Mouse (Mus musculus): Measurements from ENCODE around the gene Hoxc12. TPM values are rescaled to one million over a fixed set of nuclear protein-coding genes. Genes with fewer than 3 reads are reported as not detected.
A peak's percentile ranks its signal among the peaks of the same experiment; 100 is the strongest.

Hoxc12 gene
- polyA plus RNA-seq, 1 experiment from 2014 or later: not detected

DNA sequence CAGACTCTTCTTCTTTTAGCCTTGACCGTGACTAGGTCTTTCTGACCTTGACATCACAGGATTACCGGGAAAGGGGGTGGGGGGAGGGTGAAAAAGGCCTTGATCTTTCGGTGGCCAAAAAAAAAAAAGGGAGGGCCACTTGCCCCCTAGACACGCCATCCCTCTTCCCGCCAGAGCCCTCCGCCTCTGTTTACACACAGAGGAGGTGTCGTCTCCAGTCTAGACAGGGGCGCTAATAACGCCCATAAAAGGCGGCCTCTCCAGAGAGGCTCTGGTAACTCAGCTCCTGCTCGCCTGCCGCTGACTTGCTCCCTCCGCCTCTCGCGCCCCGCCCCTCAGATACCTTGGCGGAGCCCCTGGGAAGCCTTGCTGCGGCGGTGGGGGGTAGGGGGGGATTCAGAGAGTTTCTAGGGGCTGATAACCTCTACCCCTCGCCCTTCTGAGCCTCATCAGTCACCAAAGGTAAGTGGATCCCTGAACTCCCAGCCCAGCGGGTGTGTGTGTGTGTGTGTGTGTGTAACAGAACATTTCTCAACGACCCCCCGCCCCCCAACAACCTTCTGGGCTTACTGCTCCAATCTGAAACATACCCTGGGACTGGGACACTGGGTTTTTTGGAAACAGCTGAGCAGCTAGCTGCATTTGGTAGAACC is 4.7 kb upstream of the Hoxc12 start:
- Histone ChIP-seq H3K27ac (ENCODE audit: low read depth, low read length) (no peak overlapping the region), H3K27me3 (ENCODE audit: control insufficient read depth, insufficient read depth, low read length) (peaks cover 96% of the 10 kb centered on the region), H3K9ac (ENCODE audit: low read depth, low read length) (no peak overlapping the region), H3K36me3 (ENCODE audit: control insufficient read depth, insufficient read depth, low read length) (no peaks in the 10 kb centered on the region), H3K4me3 (ENCODE audit: low read length) (no peak overlapping the region), H3K4me1 (ENCODE audit: control insufficient read depth, insufficient read depth, low read length) (no peaks in the 10 kb centered on the region), H3K9me3 (ENCODE audit: control insufficient read depth, low read length) (no peaks in the 10 kb centered on the region), H3K4me2 (replicated peaks; ENCODE audit: low read depth, low read length) (no peak overlapping the region)
- WGBS: 1% methylated on average over 23 of the region's 23 CpGs
- ATAC-seq (ENCODE audit: low FRiP score, low TSS enrichment): no peak

DNA sequence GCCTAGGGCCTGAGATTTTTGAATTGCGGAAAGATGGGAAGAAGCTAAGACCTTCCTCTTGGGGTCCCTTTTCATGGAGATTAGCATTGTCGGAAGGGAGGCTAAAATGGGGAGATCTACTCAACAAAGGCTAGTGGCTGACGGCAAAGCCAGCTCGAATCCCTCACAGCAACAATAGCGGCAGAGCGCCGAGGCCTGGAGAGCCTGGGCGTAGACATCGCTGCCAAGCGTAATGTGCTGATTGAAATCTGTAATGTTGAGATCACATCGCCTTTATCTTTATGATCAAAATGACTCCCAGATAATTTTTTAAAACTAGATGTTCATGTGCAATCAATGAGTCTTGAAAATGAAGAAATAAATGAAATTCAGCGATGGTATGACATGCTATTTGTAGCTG is 2.1 kb upstream of the Hoxc12 start:
- Histone ChIP-seq H3K4me1 (ENCODE audit: control insufficient read depth, insufficient read depth, low read length) (peaks cover 3% of the 10 kb centered on the region; the same call in 1 of the 2 replicates), H3K9me3 (ENCODE audit: control insufficient read depth, low read length) (no peaks in the 10 kb centered on the region), H3K4me3 (ENCODE audit: low read length) (no peak overlapping the region), H3K27ac (ENCODE audit: low read depth, low read length) (no peak overlapping the region), H3K9ac (ENCODE audit: low read depth, low read length) (no peak overlapping the region), H3K27me3 (ENCODE audit: control insufficient read depth, insufficient read depth, low read length) (peaks cover 96% of the 10 kb centered on the region), H3K4me2 (replicated peaks; ENCODE audit: low read depth, low read length) (no peak overlapping the region), H3K36me3 (ENCODE audit: control insufficient read depth, insufficient read depth, low read length) (no peaks in the 10 kb centered on the region)
- ATAC-seq (ENCODE audit: low FRiP score, low TSS enrichment): no peak
- under 1% methylated on average over 12 of the region's 12 CpGs for WGBS

DNA sequence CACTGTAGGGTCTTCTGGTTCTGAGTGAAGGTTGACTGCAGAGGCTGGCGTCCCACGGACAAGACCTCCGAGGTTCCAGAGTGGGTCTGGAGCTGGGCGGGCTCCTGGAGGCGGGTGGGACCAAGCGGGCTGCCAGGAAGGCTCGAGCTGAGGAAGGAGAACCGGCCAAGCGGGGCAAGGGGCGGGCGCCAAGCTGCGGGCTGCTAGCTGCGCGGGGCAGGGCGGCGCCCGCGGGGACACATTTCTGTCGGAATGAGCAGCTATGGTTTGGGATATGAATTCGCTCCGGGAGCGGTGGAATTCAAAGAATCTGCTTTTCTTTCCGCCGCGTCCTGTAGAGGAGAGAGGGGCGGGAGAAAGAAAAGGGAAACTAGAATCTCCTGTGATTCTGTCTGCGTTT is 1.7 kb upstream of the Hoxc12 start:
- H3K36me3 ChIP-seq (ENCODE audit: control insufficient read depth, insufficient read depth, low read length): no peaks in the 10 kb centered on the region
- H3K4me3 ChIP-seq (ENCODE audit: low read length): peak overlapping the region; percentile 14; the same call in 1 of the 2 replicates
- WGBS: under 1% methylated on average over 24 of the region's 27 CpGs
- no peaks in the 10 kb centered on the region for H3K9me3 ChIP-seq (ENCODE audit: control insufficient read depth, low read length)
- peaks cover 3% of the 10 kb centered on the region; the same call in 1 of the 2 replicates for H3K4me1 ChIP-seq (ENCODE audit: control insufficient read depth, insufficient read depth, low read length)
- no peak for ATAC-seq (ENCODE audit: low FRiP score, low TSS enrichment)
- H3K27me3 ChIP-seq (ENCODE audit: control insufficient read depth, insufficient read depth, low read length): peaks cover 96% of the 10 kb centered on the region
- H3K4me2 ChIP-seq (replicated peaks; ENCODE audit: low read depth, low read length): no peak overlapping the region
- no peak overlapping the region for H3K27ac ChIP-seq (ENCODE audit: low read depth, low read length)
- H3K9ac ChIP-seq (ENCODE audit: low read depth, low read length): no peak overlapping the region

DNA sequence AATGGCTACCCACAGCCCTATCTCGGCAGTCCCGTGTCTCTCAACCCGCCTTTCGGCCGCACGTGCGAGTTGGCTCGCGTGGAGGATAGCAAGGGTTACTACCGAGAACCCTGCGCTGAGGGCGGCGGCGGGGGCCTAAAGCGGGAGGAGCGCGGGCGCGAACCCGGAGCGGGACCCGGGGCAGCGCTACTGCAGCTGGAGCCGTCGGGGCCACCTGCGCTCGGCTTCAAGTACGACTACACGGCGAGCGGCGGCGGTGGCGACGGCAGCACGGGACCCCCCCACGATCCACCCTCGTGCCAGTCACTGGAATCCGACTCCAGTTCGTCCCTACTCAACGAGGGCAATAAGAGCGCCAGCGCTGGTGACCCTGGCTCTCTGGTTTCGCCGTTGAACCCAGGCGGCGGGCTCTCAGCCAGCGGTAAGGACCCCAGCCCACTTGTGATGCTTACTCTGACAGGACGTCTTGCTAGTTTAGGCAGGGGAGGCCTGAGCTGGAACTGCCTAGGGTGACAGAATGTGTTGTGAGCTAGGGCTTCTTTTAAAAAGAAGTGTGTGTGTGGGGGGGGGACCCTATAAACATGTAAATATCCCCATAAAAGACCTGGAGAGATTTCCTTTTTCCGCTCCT is 594 bp downstream of the Hoxc12 start:
- Histone ChIP-seq H3K4me3 (ENCODE audit: low read length) (no peak overlapping the region), H3K4me2 (replicated peaks; ENCODE audit: low read depth, low read length) (no peak overlapping the region; the same call in 1 of the 2 replicates), H3K27ac (ENCODE audit: low read depth, low read length) (no peak overlapping the region), H3K9ac (ENCODE audit: low read depth, low read length) (no peak overlapping the region), H3K36me3 (ENCODE audit: control insufficient read depth, insufficient read depth, low read length) (no peaks in the 10 kb centered on the region), H3K4me1 (ENCODE audit: control insufficient read depth, insufficient read depth, low read length) (peaks cover 3% of the 10 kb centered on the region; the same call in 1 of the 2 replicates), H3K9me3 (ENCODE audit: control insufficient read depth, low read length) (no peaks in the 10 kb centered on the region), H3K27me3 (ENCODE audit: control insufficient read depth, insufficient read depth, low read length) (peaks cover 96% of the 10 kb centered on the region)
- ATAC-seq (ENCODE audit: low FRiP score, low TSS enrichment): no peak
- WGBS: under 1% methylated on average over 50 of the region's 50 CpGs

DNA sequence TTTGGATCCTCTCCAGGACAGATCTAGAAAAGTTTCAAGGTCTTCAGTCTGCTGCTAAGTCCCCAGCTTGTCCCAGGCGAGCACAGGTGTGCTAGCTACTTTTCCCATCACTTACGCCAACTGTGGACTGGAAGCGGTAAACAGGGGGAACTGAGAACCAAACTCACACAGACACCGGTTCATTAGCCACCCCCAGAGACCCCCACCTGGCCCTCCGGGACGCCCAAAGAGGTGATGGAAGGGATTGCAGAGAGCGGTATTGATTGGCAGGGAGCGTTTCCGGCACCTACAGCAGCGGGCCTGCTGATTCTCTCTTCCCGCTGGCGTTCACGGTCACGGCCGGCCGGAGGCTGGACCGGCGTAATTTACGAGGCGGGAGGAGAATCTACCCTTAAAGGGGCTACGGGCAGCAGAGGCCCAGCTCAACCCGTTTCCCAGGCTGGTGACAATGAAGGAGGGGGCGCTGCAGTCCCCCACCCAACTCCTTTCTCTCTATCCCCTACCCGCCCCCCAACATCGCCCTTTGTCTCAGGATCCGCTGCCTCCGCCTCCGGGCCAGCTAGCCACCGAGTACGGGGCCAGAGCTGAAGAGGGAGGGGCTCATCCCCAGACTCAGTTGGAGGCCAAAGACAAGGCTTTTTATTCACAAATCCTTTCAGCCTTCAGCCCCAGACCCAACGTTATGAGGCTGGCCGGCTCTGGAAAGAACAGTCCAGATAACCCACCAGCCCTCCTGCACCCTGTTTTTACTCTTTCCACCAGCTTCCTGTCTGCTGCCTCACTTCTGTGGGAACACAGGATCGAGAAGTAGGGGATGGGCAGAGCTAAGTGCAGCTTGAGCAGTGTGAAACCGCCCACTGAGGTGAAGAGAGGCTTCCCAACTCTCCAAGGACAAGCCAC is 2.9 kb downstream of the Hoxc12 start:
- WGBS: under 1% methylated on average over 34 of the region's 34 CpGs
- Histone ChIP-seq H3K4me1 (ENCODE audit: control insufficient read depth, insufficient read depth, low read length) (peaks cover 3% of the 10 kb centered on the region; the same call in 1 of the 2 replicates), H3K9ac (ENCODE audit: low read depth, low read length) (no peak overlapping the region), H3K9me3 (ENCODE audit: control insufficient read depth, low read length) (no peaks in the 10 kb centered on the region), H3K27ac (ENCODE audit: low read depth, low read length) (no peak overlapping the region), H3K27me3 (ENCODE audit: control insufficient read depth, insufficient read depth, low read length) (peaks cover 97% of the 10 kb centered on the region), H3K4me2 (replicated peaks; ENCODE audit: low read depth, low read length) (peak overlapping the region; percentile 31; the same call in 1 of the 2 replicates), H3K4me3 (ENCODE audit: low read length) (peak overlapping the region; percentile 22), H3K36me3 (ENCODE audit: control insufficient read depth, insufficient read depth, low read length) (no peaks in the 10 kb centered on the region)
- ATAC-seq (ENCODE audit: low FRiP score, low TSS enrichment): no peak

DNA sequence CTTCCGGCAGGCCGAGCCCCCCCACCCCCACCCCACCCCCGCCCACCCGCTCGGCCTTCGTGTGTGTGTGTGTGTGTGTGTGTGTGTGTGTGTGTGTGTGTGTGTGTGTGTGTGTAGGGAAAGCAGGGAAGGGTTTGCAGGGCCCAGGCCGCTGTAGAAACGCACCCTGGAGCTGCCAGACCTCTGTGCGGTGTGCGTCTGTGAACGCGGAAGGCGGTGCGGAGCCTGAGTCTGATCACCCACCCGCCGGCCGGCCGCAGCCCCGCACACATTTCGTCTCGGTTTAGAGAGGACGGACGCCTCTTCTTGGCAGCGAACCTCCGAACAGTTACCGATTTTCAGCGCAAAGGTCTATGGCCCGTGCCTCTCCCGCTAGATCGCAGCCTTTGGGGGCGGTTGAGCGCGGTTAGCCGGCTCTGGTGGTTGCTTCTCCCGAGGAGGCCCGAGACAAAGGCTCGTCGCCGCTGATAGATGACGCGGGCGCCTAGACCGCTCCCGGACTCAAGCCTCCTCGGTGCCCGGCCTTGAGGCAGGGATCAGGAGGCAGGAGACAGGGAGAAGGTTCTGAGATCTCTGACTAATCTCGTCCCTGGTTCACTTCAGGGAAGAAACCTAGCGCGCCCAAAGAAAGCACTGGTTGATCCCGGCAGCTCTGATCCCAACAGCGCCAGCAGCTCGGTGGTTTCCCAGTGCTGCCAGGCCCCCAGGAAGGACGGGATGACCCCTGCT is 6.3 kb downstream of the Hoxc12 start:
- peaks cover 3% of the 10 kb centered on the region; the same call in 1 of the 2 replicates for H3K4me1 ChIP-seq (ENCODE audit: control insufficient read depth, insufficient read depth, low read length)
- H3K27me3 ChIP-seq (ENCODE audit: control insufficient read depth, insufficient read depth, low read length): peaks cover 99% of the 10 kb centered on the region
- no peaks in the 10 kb centered on the region for H3K36me3 ChIP-seq (ENCODE audit: control insufficient read depth, insufficient read depth, low read length)
- peak; percentile 43; the same call in 1 of the 2 replicates for ATAC-seq (ENCODE audit: low FRiP score, low TSS enrichment)
- H3K4me3 ChIP-seq (ENCODE audit: low read length): peak overlapping the region; percentile 37
- H3K27ac ChIP-seq (ENCODE audit: low read depth, low read length): no peak overlapping the region
- WGBS: 1% methylated on average over 53 of the region's 53 CpGs
- no peaks in the 10 kb centered on the region for H3K9me3 ChIP-seq (ENCODE audit: control insufficient read depth, low read length)
- H3K4me2 ChIP-seq (replicated peaks; ENCODE audit: low read depth, low read length): peak overlapping the region; percentile 48
- peak overlapping the region; percentile 54; the same call in 1 of the 2 replicates for H3K9ac ChIP-seq (ENCODE audit: low read depth, low read length)

DNA sequence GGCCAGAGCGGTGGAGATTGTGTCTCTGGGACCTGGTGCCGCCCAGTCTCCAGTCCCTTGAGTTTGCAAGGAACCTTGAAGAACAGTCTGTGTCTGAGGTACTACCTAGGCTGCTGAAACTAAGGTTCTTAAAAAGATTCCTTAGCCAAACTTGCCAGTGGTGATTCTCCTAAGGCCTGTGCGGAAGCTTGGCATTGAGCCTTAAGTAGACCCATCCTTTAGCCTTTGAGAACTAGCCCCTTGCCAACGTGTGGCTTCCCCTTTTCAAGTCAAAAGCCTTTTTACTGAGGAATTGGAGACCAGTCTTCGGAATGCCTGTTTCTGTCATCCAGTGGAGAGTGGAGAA is 6.9 kb downstream of the Hoxc12 start:
- 11% methylated on average over 5 of the region's 5 CpGs for WGBS
- H3K4me1 ChIP-seq (ENCODE audit: control insufficient read depth, insufficient read depth, low read length): peaks cover 3% of the 10 kb centered on the region; the same call in 1 of the 2 replicates
- no peaks in the 10 kb centered on the region for H3K36me3 ChIP-seq (ENCODE audit: control insufficient read depth, insufficient read depth, low read length)
- H3K27me3 ChIP-seq (ENCODE audit: control insufficient read depth, insufficient read depth, low read length): peaks cover 99% of the 10 kb centered on the region
- H3K9me3 ChIP-seq (ENCODE audit: control insufficient read depth, low read length): no peaks in the 10 kb centered on the region
- ATAC-seq (ENCODE audit: low FRiP score, low TSS enrichment): peak; percentile 69; the same call in 1 of the 2 replicates
- H3K4me2 ChIP-seq (replicated peaks; ENCODE audit: low read depth, low read length): peak overlapping the region; percentile 48
- H3K27ac ChIP-seq (ENCODE audit: low read depth, low read length): no peak overlapping the region
- H3K4me3 ChIP-seq (ENCODE audit: low read length): peak overlapping the region; percentile 37
- H3K9ac ChIP-seq (ENCODE audit: low read depth, low read length): no peak overlapping the region

DNA sequence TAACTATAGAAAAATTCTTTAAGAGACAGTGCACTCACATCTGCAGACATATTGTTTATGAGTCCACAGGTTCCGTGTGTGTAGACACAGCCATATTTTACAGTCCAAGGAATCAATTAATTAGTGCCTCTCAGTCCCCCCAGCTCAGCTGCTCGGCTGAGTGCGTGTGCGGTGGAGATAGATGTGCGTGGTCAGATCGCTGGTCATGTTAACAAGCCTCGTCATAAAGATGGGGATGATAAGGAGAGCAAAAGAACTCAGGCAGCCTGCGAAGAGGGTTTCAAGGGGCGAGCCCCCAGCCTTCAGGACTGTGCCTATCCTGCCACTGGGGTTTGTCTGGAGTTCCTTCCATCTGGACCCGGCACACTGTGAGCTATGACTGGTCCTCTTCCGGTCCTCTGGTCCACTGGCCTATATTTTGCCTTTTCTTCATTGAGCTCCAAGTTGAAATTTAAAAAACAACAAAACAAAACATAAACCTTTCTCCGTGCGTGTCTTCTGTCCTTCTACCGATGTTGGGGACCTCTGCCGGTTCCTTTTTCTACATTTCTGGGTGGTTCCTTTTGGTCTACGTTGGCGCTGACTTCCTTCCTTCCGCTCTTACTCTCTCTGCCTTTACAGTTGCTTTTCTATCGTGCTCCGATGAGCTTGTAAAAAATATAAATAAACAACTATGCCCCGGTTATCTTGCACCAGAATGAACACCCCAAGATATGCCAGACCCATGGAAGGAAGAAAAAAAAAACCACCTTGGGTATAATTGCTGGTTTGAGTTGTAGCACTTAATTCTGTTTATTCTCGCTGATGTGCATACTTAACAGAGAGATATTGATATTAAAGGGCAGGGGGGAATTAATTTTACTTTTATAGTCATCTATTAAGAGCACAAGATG is 8.9 kb downstream of the Hoxc12 start:
- no peak overlapping the region for H3K27ac ChIP-seq (ENCODE audit: low read depth, low read length)
- no peaks in the 10 kb centered on the region for H3K4me1 ChIP-seq (ENCODE audit: control insufficient read depth, insufficient read depth, low read length)
- no peak overlapping the region for H3K4me2 ChIP-seq (replicated peaks; ENCODE audit: low read depth, low read length)
- 9% methylated on average over 22 of the region's 22 CpGs for WGBS
- H3K36me3 ChIP-seq (ENCODE audit: control insufficient read depth, insufficient read depth, low read length): no peaks in the 10 kb centered on the region
- H3K27me3 ChIP-seq (ENCODE audit: control insufficient read depth, insufficient read depth, low read length): peaks cover 96% of the 10 kb centered on the region
- no peaks in the 10 kb centered on the region for H3K9me3 ChIP-seq (ENCODE audit: control insufficient read depth, low read length)
- no peak overlapping the region for H3K4me3 ChIP-seq (ENCODE audit: low read length)
- H3K9ac ChIP-seq (ENCODE audit: low read depth, low read length): no peak overlapping the region
- no peak for ATAC-seq (ENCODE audit: low FRiP score, low TSS enrichment)
